8 mouse cellular contexts compared by ENCODE assay signal in genomic region chr8:69973442-69974161, GRCm38 (mm10). TPM values are rescaled to one million over a fixed set of nuclear protein-coding genes. Genes with fewer than 3 reads are reported as not detected.
DNase-seq lines count a peak whose midpoint lies in the region; ATAC-seq lines count a peak whose summit lies in the region.

No protein-coding gene starts in this region.

- peak; percentile 11 for ATAC-seq in embryonic facial prominence, embryonic 13.5 days (ENCODE audit: insufficient number of reproducible peaks, insufficient read depth, low FRiP score, low TSS enrichment, low read depth)
- ATAC-seq in heart, embryonic 14.5 days (ENCODE audit: insufficient number of reproducible peaks, insufficient read depth, low FRiP score, low read depth): peak; percentile 15
- no peak for ATAC-seq in monocyte, adult 5-6 weeks (replicated peaks; ENCODE audit: insufficient number of reproducible peaks, low FRiP score, low TSS enrichment, poor library complexity, severe bottlenecking)

- WGBS in embryonic facial prominence, embryonic 13.5 days: under 1% methylated on average over 63 of the region's 68 CpGs
- under 1% methylated on average over 57 of the region's 68 CpGs for WGBS in heart, embryonic 14.5 days

- no peaks in the 10 kb centered on the region for H3K36me3 ChIP-seq in embryonic facial prominence, embryonic 13.5 days
- H3K36me3 ChIP-seq in heart, embryonic 14.5 days (ENCODE audit: control insufficient read depth, insufficient read depth, low read length): no peaks in the 10 kb centered on the region

- peak overlapping the region; percentile 82 for H3K27ac ChIP-seq in embryonic facial prominence, embryonic 13.5 days
- H3K27ac ChIP-seq in heart, embryonic 14.5 days (replicated peaks in 1 of 2; ENCODE audit: control insufficient read depth in 1 of 2, insufficient read depth in 1 of 2, low read depth in 2 of 2, low read length in 2 of 2): peak overlapping the region; percentile 69 to 90

- H3K4me2 ChIP-seq in embryonic facial prominence, embryonic 13.5 days: peak overlapping the region; percentile 74
- peak overlapping the region; percentile 90 for H3K4me2 ChIP-seq in heart, embryonic 14.5 days (ENCODE audit: low read length)

- DNase-seq in CD8-positive naive resting alpha-beta T cell, adult 2 months (ENCODE audit: low read depth in 2 of 2, low spot score in 2 of 2): peak; percentile 13 to 28
- DNase-seq in adrenal gland, adult 18-20 months (ENCODE audit: low spot score in 2 of 2): peak; percentile 41 to 65
- DNase-seq in kidney, postnatal 10 days: peak; percentile 75
- DNase-seq in lung, postnatal 10 days: peak; percentile 53
- DNase-seq in retina, postnatal 1 day: peak; percentile 74

- no peaks in the 10 kb centered on the region for H3K27me3 ChIP-seq in embryonic facial prominence, embryonic 13.5 days
- H3K27me3 ChIP-seq in heart, embryonic 14.5 days (ENCODE audit: control insufficient read depth, insufficient read depth, low read length): no peaks in the 10 kb centered on the region

- peaks cover 41% of the 10 kb centered on the region for H3K4me1 ChIP-seq in embryonic facial prominence, embryonic 13.5 days
- peaks cover 14 to 46% of the 10 kb centered on the region in 2 experiments for H3K4me1 ChIP-seq in heart, embryonic 14.5 days (ENCODE audit: control insufficient read depth in 2 of 2, insufficient read depth in 2 of 2, low read length in 2 of 2)

- no peaks in the 10 kb centered on the region for H3K9me3 ChIP-seq in embryonic facial prominence, embryonic 13.5 days
- H3K9me3 ChIP-seq in heart, embryonic 14.5 days (ENCODE audit: control insufficient read depth, low read length): no peaks in the 10 kb centered on the region

- peak overlapping the region; percentile 94 for H3K9ac ChIP-seq in embryonic facial prominence, embryonic 13.5 days
- H3K9ac ChIP-seq in heart, embryonic 14.5 days (ENCODE audit: low read length): peak overlapping the region; percentile 97

- H3K4me3 ChIP-seq in embryonic facial prominence, embryonic 13.5 days: peak overlapping the region; percentile 98
- peak overlapping the region; percentile 91 to 100 for H3K4me3 ChIP-seq in heart, embryonic 14.5 days (ENCODE audit: control insufficient read depth in 1 of 2, insufficient read depth in 1 of 2, low read depth in 1 of 2, low read length in 2 of 2)

RNA-seq across cellular contexts. Expression of gene Gatad2a, which starts 22.6 kb away (rescaled TPM):
- 100 to 1,000 TPM; 102 to 111 TPM for total RNA-seq in adrenal gland, adult 18-20 months (2021)
- 35.5 and 35.6 TPM in 2 replicates for polyA plus RNA-seq in embryonic facial prominence, embryonic 13.5 days (2015; fragmentation: Nextera tagmentation; extraction: Ambion mirVana)
- polyA plus RNA-seq in heart, embryonic 14.5 days (2014; fragmentation: Nextera tagmentation; extraction: Ambion mirVana): 52.2 and 53.3 TPM in 2 replicates
- 65.6 to 93.7 TPM (median 68.3 TPM) in 3 replicates for total RNA-seq in monocyte, adult 5-6 weeks (2017)

Comparison
In these comparisons a context has a peak if more than half of its experiments do, and no peak if none do; other contexts are left out.
1. DNase-seq: peak in every context shown above with its lines; median percentile 75 in kidney, postnatal 10 days; 74 in retina, postnatal 1 day; 53 in adrenal gland, adult 18-20 months; 53 in lung, postnatal 10 days; 20 in CD8-positive naive resting alpha-beta T cell, adult 2 months.